Mouse (Mus musculus): Measurements from ENCODE around the gene Gbx1.

- TF ChIP-seq MAX (IDR thresholded peaks at IDR 0.05) (no peak), CTCF (IDR thresholded peaks at IDR 0.05; ENCODE audit: control insufficient read depth, insufficient read depth, insufficient read length) (no peak)
These were observed 40.3 kb downstream of the Gbx1 start for GRCm38 (mm10) chr5:24486738-24487137.

Measured in C2C12 (cell line).